Mouse (Mus musculus): ENCODE measurements around the gene St6galnac1. TPM values are rescaled to one million over a fixed set of nuclear protein-coding genes. Genes with fewer than 3 reads are reported as not detected.
"Not testable (repeated sequence)": the region's sequence is repeated elsewhere in the genome, so short reads cannot be mapped to it uniquely, and the experiment has no call there.

The St6galnac1 gene
- polyA plus RNA-seq, 1 experiment = not detected

GRCm38 (mm10) chr11:116769873-116770272 lies 5.4 kb downstream of the St6galnac1 start:
- Histone ChIP-seq H3K27me3 (replicated peaks) (peaks cover 19% of the 10 kb centered on the region), H3K4me1 (no peaks in the 10 kb centered on the region; the same call in 1 of the 2 replicates), H3K4me3 (replicated peaks) (no peak overlapping the region), H3K9me3 (no peaks in the 10 kb centered on the region), H3K36me3 (replicated peaks; ENCODE audit: low read length) (no peaks in the 10 kb centered on the region)
- TF ChIP-seq GATA1 (IDR thresholded peaks at IDR 0.05; ENCODE audit: borderline replicate concordance, low read length) (no peak), FLI1 (IDR thresholded peaks at IDR 0.05; ENCODE audit: low read length) (no peak)

- Histone ChIP-seq H3K4me1 (no peaks in the 10 kb centered on the region), H3K4me3 (replicated peaks) (no peak overlapping the region), H3K36me3 (replicated peaks; ENCODE audit: low read length) (no peaks in the 10 kb centered on the region), H3K27me3 (replicated peaks) (peaks cover 3% of the 10 kb centered on the region), H3K9me3 (no peaks in the 10 kb centered on the region)
- TF ChIP-seq GATA1 (IDR thresholded peaks at IDR 0.05; ENCODE audit: borderline replicate concordance, low read length) = no peak
- no peak for TF ChIP-seq FLI1 (IDR thresholded peaks at IDR 0.05; ENCODE audit: low read length)
These were observed 10.4 kb downstream of the St6galnac1 start for GRCm38 (mm10) chr11:116764946-116765345.

- TF ChIP-seq GATA1 (IDR thresholded peaks at IDR 0.05; ENCODE audit: borderline replicate concordance, low read length) (no peak), FLI1 (IDR thresholded peaks at IDR 0.05; ENCODE audit: low read length) (no peak)
- H3K4me3 ChIP-seq (replicated peaks) = no peak overlapping the region
- no peaks in the 10 kb centered on the region for H3K9me3 ChIP-seq
- peaks cover 3% of the 10 kb centered on the region for H3K27me3 ChIP-seq (replicated peaks)
- no peaks in the 10 kb centered on the region for H3K36me3 ChIP-seq (replicated peaks; ENCODE audit: low read length)
- H3K4me1 ChIP-seq = no peaks in the 10 kb centered on the region
These were observed 11.0 kb downstream of the St6galnac1 start for GRCm38 (mm10) chr11:116764346-116764745.

GRCm38 (mm10) chr11:116755191-116755590 lies 20.1 kb downstream of the St6galnac1 start:
- Histone ChIP-seq H3K27me3 (replicated peaks) (peaks cover 20% of the 10 kb centered on the region), H3K36me3 (replicated peaks; ENCODE audit: low read length) (no peaks in the 10 kb centered on the region), H3K4me3 (replicated peaks) (no peak overlapping the region), H3K4me1 (peaks cover 7% of the 10 kb centered on the region; the same call in 1 of the 2 replicates), H3K9me3 (no peaks in the 10 kb centered on the region)
- TF ChIP-seq FLI1 (IDR thresholded peaks at IDR 0.05; ENCODE audit: low read length) (no peak), GATA1 (IDR thresholded peaks at IDR 0.05; ENCODE audit: borderline replicate concordance, low read length) (no peak)

- TF ChIP-seq GATA1 (IDR thresholded peaks at IDR 0.05; ENCODE audit: borderline replicate concordance, low read length) = no peak
- TF ChIP-seq FLI1 (IDR thresholded peaks at IDR 0.05; ENCODE audit: low read length) = no peak
- Histone ChIP-seq H3K4me3 (replicated peaks) (no peak overlapping the region), H3K27me3 (replicated peaks) (peaks cover 23% of the 10 kb centered on the region), H3K36me3 (replicated peaks; ENCODE audit: low read length) (no peaks in the 10 kb centered on the region), H3K4me1 (peaks cover 7% of the 10 kb centered on the region; the same call in 1 of the 2 replicates), H3K9me3 (no peaks in the 10 kb centered on the region)
These were observed 21.4 kb downstream of the St6galnac1 start for GRCm38 (mm10) chr11:116753674-116754470.

- Histone ChIP-seq H3K4me1 (peaks cover 12% of the 10 kb centered on the region; the same call in 1 of the 2 replicates), H3K27me3 (replicated peaks) (peaks cover 24% of the 10 kb centered on the region), H3K9me3 (no peaks in the 10 kb centered on the region), H3K4me3 (replicated peaks) (no peak overlapping the region), H3K36me3 (replicated peaks; ENCODE audit: low read length) (no peaks in the 10 kb centered on the region)
- TF ChIP-seq FLI1 (IDR thresholded peaks at IDR 0.05; ENCODE audit: low read length) = no peak
- TF ChIP-seq GATA1 (IDR thresholded peaks at IDR 0.05; ENCODE audit: borderline replicate concordance, low read length) = no peak
These were observed 25.6 kb downstream of the St6galnac1 start for GRCm38 (mm10) chr11:116749733-116750132.

GRCm38 (mm10) chr11:116748692-116749091 lies 26.6 kb downstream of the St6galnac1 start:
- not testable (repeated sequence) for H3K4me3 ChIP-seq (replicated peaks); H3K9me3 ChIP-seq; H3K36me3 ChIP-seq (replicated peaks; ENCODE audit: low read length); H3K4me1 ChIP-seq
- peaks cover 20% of the 10 kb centered on the region for H3K27me3 ChIP-seq (replicated peaks)

GRCm38 (mm10) chr11:116746822-116747221 lies 28.5 kb downstream of the St6galnac1 start:
- H3K4me3 ChIP-seq (replicated peaks); H3K36me3 ChIP-seq (replicated peaks; ENCODE audit: low read length); H3K4me1 ChIP-seq; H3K9me3 ChIP-seq: not testable (repeated sequence)
- H3K27me3 ChIP-seq (replicated peaks) = peaks cover 14% of the 10 kb centered on the region

- H3K4me1 ChIP-seq; H3K9me3 ChIP-seq; H3K4me3 ChIP-seq (replicated peaks); H3K36me3 ChIP-seq (replicated peaks; ENCODE audit: low read length); H3K27me3 ChIP-seq (replicated peaks): not testable (repeated sequence)
These were observed 29.9 kb downstream of the St6galnac1 start for GRCm38 (mm10) chr11:116745457-116745856.

GRCm38 (mm10) chr11:116738411-116738810 lies 36.9 kb downstream of the St6galnac1 start:
- TF ChIP-seq FLI1 (IDR thresholded peaks at IDR 0.05; ENCODE audit: low read length) (no peak), GATA1 (IDR thresholded peaks at IDR 0.05; ENCODE audit: borderline replicate concordance, low read length) (no peak)
- Histone ChIP-seq H3K4me1 (no peaks in the 10 kb centered on the region; the same call in 1 of the 2 replicates), H3K4me3 (replicated peaks) (no peak overlapping the region), H3K9me3 (peaks cover 12% of the 10 kb centered on the region), H3K27me3 (replicated peaks) (no peaks in the 10 kb centered on the region), H3K36me3 (replicated peaks; ENCODE audit: low read length) (no peaks in the 10 kb centered on the region)

GRCm38 (mm10) chr11:116732536-116732935 lies 42.8 kb downstream of the St6galnac1 start:
- H3K4me1 ChIP-seq = peaks cover 6% of the 10 kb centered on the region
- peaks cover 14% of the 10 kb centered on the region for H3K27me3 ChIP-seq (replicated peaks)
- H3K4me3 ChIP-seq (replicated peaks) = no peak overlapping the region
- no peak for TF ChIP-seq FLI1 (IDR thresholded peaks at IDR 0.05; ENCODE audit: low read length)
- H3K36me3 ChIP-seq (replicated peaks; ENCODE audit: low read length) = no peaks in the 10 kb centered on the region
- peaks cover 10% of the 10 kb centered on the region for H3K9me3 ChIP-seq

GRCm38 (mm10) chr11:116731060-116731580 lies 44.2 kb downstream of the St6galnac1 start:
- H3K36me3 ChIP-seq (replicated peaks; ENCODE audit: low read length); H3K4me1 ChIP-seq; H3K9me3 ChIP-seq; H3K4me3 ChIP-seq (replicated peaks): not testable (repeated sequence)
- H3K27me3 ChIP-seq (replicated peaks) = peaks cover 26% of the 10 kb centered on the region

All from megakaryocyte, embryonic 14.5 days (primary cell).